Mouse (Mus musculus): Measurements from ENCODE around the gene Ctsd. TPM values are rescaled to one million over a fixed set of nuclear protein-coding genes. Genes with fewer than 3 reads are reported as not detected.

The Ctsd gene
- polyA plus RNA-seq (2015; fragmentation: Nextera tagmentation; extraction: Ambion mirVana): 308 and 323 TPM in 2 replicates

- WGBS: under 1% methylated on average over 52 of the region's 55 CpGs
- Histone ChIP-seq H3K9me3 (no peaks in the 10 kb centered on the region), H3K27me3 (replicated peaks) (no peaks in the 10 kb centered on the region), H3K4me2 (peak within 1 kb of the TSS; percentile 78), H3K4me1 (peaks cover 17% of the 10 kb centered on the region), H3K27ac (peak within 1 kb of the TSS; percentile 74), H3K9ac (peak within 1 kb of the TSS; percentile 78), H3K36me3 (peaks cover 19% of the 10 kb centered on the region), H3K4me3 (replicated peaks) (peak within 1 kb of the TSS; percentile 85)
- peak; percentile 96 for ATAC-seq (ENCODE audit: insufficient read depth, low FRiP score, low read depth)
Measured at GRCm38 (mm10) chr7:142387419-142388148, at the start of gene Ctsd. Ctsd (minus strand) TSS chr7:142388038.

GRCm38 (mm10) chr7:142437324-142437723 is 49.5 kb upstream of the Ctsd start:
- Histone ChIP-seq H3K27ac (peak overlapping the region; percentile 63; the same call in 1 of the 2 replicates), H3K9me3 (no peaks in the 10 kb centered on the region), H3K9ac (no peak overlapping the region), H3K4me2 (no peak overlapping the region), H3K4me1 (peaks cover 49% of the 10 kb centered on the region), H3K4me3 (replicated peaks) (no peak overlapping the region), H3K27me3 (replicated peaks) (no peaks in the 10 kb centered on the region), H3K36me3 (no peaks in the 10 kb centered on the region)
- ATAC-seq (ENCODE audit: insufficient read depth, low FRiP score, low read depth): peak; percentile 11; the same call in 1 of the 2 replicates
- WGBS: 78% methylated on average over 5 of the region's 5 CpGs

GRCm38 (mm10) chr7:142435524-142435923 is 47.7 kb upstream of the Ctsd start:
- Histone ChIP-seq H3K4me2 (no peak overlapping the region), H3K27ac (peak overlapping the region; percentile 67), H3K4me1 (peaks cover 35% of the 10 kb centered on the region), H3K9ac (no peak overlapping the region), H3K9me3 (no peaks in the 10 kb centered on the region), H3K36me3 (no peaks in the 10 kb centered on the region), H3K4me3 (replicated peaks) (no peak overlapping the region), H3K27me3 (replicated peaks) (no peaks in the 10 kb centered on the region)
- 22% methylated on average over 4 of the region's 4 CpGs for WGBS
- ATAC-seq (ENCODE audit: insufficient read depth, low FRiP score, low read depth): no peak

GRCm38 (mm10) chr7:142434137-142434865 is 46.5 kb upstream of the Ctsd start, which contains the start of gene Syt8:
Syt8 (plus strand) TSS chr7:142434850.
- ATAC-seq (ENCODE audit: insufficient read depth, low FRiP score, low read depth): peak; percentile 65
- H3K27me3 ChIP-seq (replicated peaks): no peaks in the 10 kb centered on the region
- H3K9me3 ChIP-seq: no peaks in the 10 kb centered on the region
- no peaks in the 10 kb centered on the region for H3K36me3 ChIP-seq
- no peak within 1 kb of the TSS for H3K4me3 ChIP-seq (replicated peaks)
- WGBS: 70% methylated on average over 10 of the region's 10 CpGs
- H3K4me2 ChIP-seq: peak within 1 kb of the TSS; percentile 1; the same call in 1 of the 2 replicates
- peak within 1 kb of the TSS; percentile 67 for H3K27ac ChIP-seq
- no peak within 1 kb of the TSS for H3K9ac ChIP-seq
- peaks cover 41% of the 10 kb centered on the region for H3K4me1 ChIP-seq

GRCm38 (mm10) chr7:142433623-142434022 is 45.8 kb upstream of the Ctsd start:
- Histone ChIP-seq H3K4me3 (replicated peaks) (no peak overlapping the region), H3K9ac (no peak overlapping the region), H3K9me3 (no peaks in the 10 kb centered on the region), H3K36me3 (no peaks in the 10 kb centered on the region), H3K4me1 (peaks cover 41% of the 10 kb centered on the region), H3K27me3 (replicated peaks) (no peaks in the 10 kb centered on the region), H3K27ac (peak overlapping the region; percentile 67; the same call in 1 of the 2 replicates), H3K4me2 (peak overlapping the region; percentile 1; the same call in 1 of the 2 replicates)
- ATAC-seq (ENCODE audit: insufficient read depth, low FRiP score, low read depth): no peak
- 19% methylated on average over 19 of the region's 19 CpGs for WGBS

GRCm38 (mm10) chr7:142431106-142431505 is 43.3 kb upstream of the Ctsd start:
- no peak overlapping the region for H3K9ac ChIP-seq
- no peak overlapping the region for H3K4me2 ChIP-seq
- H3K27ac ChIP-seq: no peak overlapping the region
- no peak overlapping the region for H3K4me3 ChIP-seq (replicated peaks)
- H3K4me1 ChIP-seq: peaks cover 35% of the 10 kb centered on the region
- WGBS: 86% methylated on average over 14 of the region's 14 CpGs
- no peaks in the 10 kb centered on the region for H3K27me3 ChIP-seq (replicated peaks)
- ATAC-seq (ENCODE audit: insufficient read depth, low FRiP score, low read depth): no peak
- H3K9me3 ChIP-seq: no peaks in the 10 kb centered on the region
- no peaks in the 10 kb centered on the region for H3K36me3 ChIP-seq

- Histone ChIP-seq H3K27me3 (replicated peaks) (no peaks in the 10 kb centered on the region), H3K4me1 (peaks cover 34% of the 10 kb centered on the region), H3K9me3 (no peaks in the 10 kb centered on the region), H3K9ac (no peak overlapping the region), H3K4me2 (0 out of 2 replicates have a peak overlapping the region, but pooled peaks have one; percentile 3), H3K36me3 (no peaks in the 10 kb centered on the region), H3K27ac (peak overlapping the region; percentile 31; the same call in 1 of the 2 replicates), H3K4me3 (replicated peaks) (no peak overlapping the region)
- peak; percentile 27 for ATAC-seq (ENCODE audit: insufficient read depth, low FRiP score, low read depth)
- WGBS: 31% methylated on average over 12 of the region's 12 CpGs
Measured at GRCm38 (mm10) chr7:142430160-142430678, 42.4 kb upstream of the Ctsd start.

GRCm38 (mm10) chr7:142428213-142428612 is 40.4 kb upstream of the Ctsd start:
- no peak for ATAC-seq (ENCODE audit: insufficient read depth, low FRiP score, low read depth)
- WGBS: 14% methylated on average over 7 of the region's 7 CpGs
- H3K9ac ChIP-seq: no peak overlapping the region

GRCm38 (mm10) chr7:142425641-142426213 is 37.9 kb upstream of the Ctsd start:
- Histone ChIP-seq H3K36me3 (no peaks in the 10 kb centered on the region), H3K4me2 (no peak overlapping the region), H3K9ac (no peak overlapping the region), H3K27me3 (replicated peaks) (no peaks in the 10 kb centered on the region), H3K4me1 (peaks cover 14% of the 10 kb centered on the region), H3K27ac (no peak overlapping the region), H3K9me3 (no peaks in the 10 kb centered on the region), H3K4me3 (replicated peaks) (no peak overlapping the region)
- 60% methylated on average over 11 of the region's 11 CpGs for WGBS
- ATAC-seq (ENCODE audit: insufficient read depth, low FRiP score, low read depth): no peak

More at GRCm38 (mm10) chr7:142428213-142428612, 40.4 kb upstream of the Ctsd start:
- Histone ChIP-seq H3K27ac (no peak overlapping the region), H3K36me3 (no peaks in the 10 kb centered on the region), H3K4me3 (replicated peaks) (no peak overlapping the region), H3K4me1 (peaks cover 22% of the 10 kb centered on the region), H3K4me2 (no peak overlapping the region), H3K9me3 (no peaks in the 10 kb centered on the region), H3K27me3 (replicated peaks) (no peaks in the 10 kb centered on the region)

GRCm38 (mm10) chr7:142421826-142422225 is 34.0 kb upstream of the Ctsd start:
- no peaks in the 10 kb centered on the region for H3K9me3 ChIP-seq

GRCm38 (mm10) chr7:142419887-142420286 is 32.0 kb upstream of the Ctsd start:
- WGBS: 69% methylated on average over 5 of the region's 5 CpGs
- Histone ChIP-seq H3K27me3 (replicated peaks) (no peaks in the 10 kb centered on the region), H3K4me2 (no peak overlapping the region), H3K27ac (no peak overlapping the region), H3K4me1 (no peaks in the 10 kb centered on the region), H3K9me3 (no peaks in the 10 kb centered on the region), H3K36me3 (no peaks in the 10 kb centered on the region), H3K9ac (no peak overlapping the region), H3K4me3 (replicated peaks) (no peak overlapping the region)
- peak; percentile 70; the same call in 1 of the 2 replicates for ATAC-seq (ENCODE audit: insufficient read depth, low FRiP score, low read depth)

More at GRCm38 (mm10) chr7:142421826-142422225, 34.0 kb upstream of the Ctsd start:
- WGBS: 65% methylated on average over 2 of the region's 2 CpGs
- no peak overlapping the region for H3K27ac ChIP-seq
- H3K36me3 ChIP-seq: no peaks in the 10 kb centered on the region
- no peak overlapping the region for H3K4me2 ChIP-seq
- no peak overlapping the region for H3K4me3 ChIP-seq (replicated peaks)
- no peak for ATAC-seq (ENCODE audit: insufficient read depth, low FRiP score, low read depth)
- no peaks in the 10 kb centered on the region for H3K27me3 ChIP-seq (replicated peaks)
- no peaks in the 10 kb centered on the region for H3K4me1 ChIP-seq
- H3K9ac ChIP-seq: no peak overlapping the region
